Mouse (Mus musculus): ENCODE results near the gene Hpse.

DNA sequence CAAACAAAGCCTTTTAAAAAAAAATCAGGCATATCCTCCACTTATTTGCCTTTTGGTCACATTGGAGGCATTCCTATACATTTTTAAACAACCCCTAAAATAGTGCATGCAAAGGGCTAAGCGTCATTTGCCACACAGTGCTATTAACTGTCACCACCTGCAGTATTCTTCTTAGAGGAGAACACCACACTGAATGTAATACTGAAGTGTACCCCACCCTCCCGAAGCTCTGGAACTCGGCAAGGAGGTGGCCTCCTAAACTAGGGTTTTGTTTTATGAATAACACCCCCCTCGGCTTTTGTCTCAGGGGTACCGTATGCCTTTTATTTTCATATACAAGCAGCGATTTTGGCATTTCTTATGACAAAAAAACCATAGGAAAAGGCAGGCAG, 39.0 kb downstream of the Hpse start:
- TF ChIP-seq GATA1 (IDR thresholded peaks at IDR 0.05; ENCODE audit: low read length): no peak
- no peak for TF ChIP-seq TAL1 (IDR thresholded peaks at IDR 0.05; ENCODE audit: low read length)

Measured in erythroblast, embryonic 14.5 days (primary cell).